8 mouse cellular contexts compared by ENCODE assay signal in genomic region chr17:66485742-66486141, GRCm38 (mm10). TPM values are rescaled to one million over a fixed set of nuclear protein-coding genes. Genes with fewer than 3 reads are reported as not detected.
DNase-seq lines count a peak whose midpoint lies in the region; ATAC-seq and TF ChIP-seq lines count a peak whose summit lies in the region.

No protein-coding gene starts in this region.

- H3K4me3 ChIP-seq in limb, embryonic 10.5 days = no peak overlapping the region
- H3K4me3 ChIP-seq in midbrain, postnatal 0 days (ENCODE audit: low read depth, low read length) = no peak overlapping the region

- peaks cover 15% of the 10 kb centered on the region for H3K27me3 ChIP-seq in limb, embryonic 10.5 days (ENCODE audit: low read depth, poor library complexity, severe bottlenecking)
- no peaks in the 10 kb centered on the region for H3K27me3 ChIP-seq in midbrain, postnatal 0 days (ENCODE audit: insufficient read depth, low read length)

- no peak for ATAC-seq in midbrain, postnatal 0 days (ENCODE audit: low FRiP score)

- DNase-seq in 416B (ENCODE audit: low read depth) (peak; percentile 46), adipocyte (ENCODE audit: low spot score) (peak; percentile 8)
- peak; percentile 87 for DNase-seq in embryo, embryonic 11 days
- peak; percentile 64 for DNase-seq in gastrocnemius, postnatal 14 days
- peak; percentile 45 to 80 for DNase-seq in kidney, adult 8-10 months
- peak; percentile 87 for DNase-seq in limb, embryonic 10.5 days (ENCODE audit: low spot score)
- DNase-seq in midbrain, postnatal 0 days (ENCODE audit: low spot score) = peak; percentile 77
- peak; percentile 12 to 25 for DNase-seq in spleen, postnatal 14 days (ENCODE audit: low spot score in 2 of 2)

- no peak overlapping the region for H3K9ac ChIP-seq in midbrain, postnatal 0 days (replicated peaks; ENCODE audit: low read length, poor library complexity, severe bottlenecking)

- peak; percentile 91 for TF ChIP-seq CTCF in midbrain, postnatal 0 days (IDR thresholded peaks at IDR 0.05)

- H3K27ac ChIP-seq in limb, embryonic 10.5 days = peak overlapping the region; percentile 4; the same call in 1 of the 2 replicates
- H3K27ac ChIP-seq in midbrain, postnatal 0 days (ENCODE audit: low read depth, low read length) = no peak overlapping the region

- 22% methylated on average over 11 of the region's 11 CpGs for WGBS in limb, embryonic 10.5 days
- WGBS in midbrain, postnatal 0 days = 7% methylated on average over 11 of the region's 11 CpGs

- no peaks in the 10 kb centered on the region for H3K36me3 ChIP-seq in limb, embryonic 10.5 days
- H3K36me3 ChIP-seq in midbrain, postnatal 0 days (ENCODE audit: insufficient read depth, low read length) = no peaks in the 10 kb centered on the region

- H3K4me2 ChIP-seq in midbrain, postnatal 0 days (ENCODE audit: low read depth, low read length, poor library complexity, severe bottlenecking) = no peak overlapping the region

- H3K9me3 ChIP-seq in limb, embryonic 10.5 days (replicated peaks) = no peaks in the 10 kb centered on the region
- no peaks in the 10 kb centered on the region for H3K9me3 ChIP-seq in midbrain, postnatal 0 days (ENCODE audit: low read length)

- intact Hi-C loops in gastrocnemius, postnatal 14 days (cut with DNase I; ENCODE audit: low total_unique reads) = loop anchor here (5.0 kb wide), 2 partner anchors 38 to 248 kb away; partner anchors contain the start of gene Mtcl1

- peaks cover 8% of the 10 kb centered on the region; the same call in 1 of the 2 replicates for H3K4me1 ChIP-seq in limb, embryonic 10.5 days
- no peaks in the 10 kb centered on the region for H3K4me1 ChIP-seq in midbrain, postnatal 0 days (ENCODE audit: insufficient read depth, low read length)

RNA-seq across cellular contexts. Expression of gene Rab12, which starts 33.8 kb away (rescaled TPM):
- total RNA-seq in gastrocnemius, postnatal 14 days (2021) = 100 to 1,000 TPM in 1 of 2 experiments, 10 to 100 TPM in 1; 96.2 to 130 TPM
- polyA plus RNA-seq in limb, embryonic 10.5 days (2016; fragmentation: Nextera tagmentation; extraction: Ambion mirVana) = 27.9 and 32.0 TPM in 2 replicates
- total RNA-seq in midbrain, postnatal 0 days (2014; rRNA removed) = 102 and 112 TPM in 2 replicates
- polyA plus RNA-seq in midbrain, postnatal 0 days (2015; fragmentation: Nextera tagmentation; extraction: Ambion mirVana) = 90.5 and 95.3 TPM in 2 replicates

RNA-seq across cellular contexts. Expression of gene Mtcl1, which starts 36.2 kb away (rescaled TPM):
- total RNA-seq in gastrocnemius, postnatal 14 days (2021) = 1 to 10 TPM; 7.6 to 9.2 TPM
- polyA plus RNA-seq in limb, embryonic 10.5 days (2016; fragmentation: Nextera tagmentation; extraction: Ambion mirVana) = 5.6 and 7.6 TPM in 2 replicates
- 15.7 and 25.2 TPM in 2 replicates for total RNA-seq in midbrain, postnatal 0 days (2014; rRNA removed)
- 9.5 and 10.8 TPM in 2 replicates for polyA plus RNA-seq in midbrain, postnatal 0 days (2015; fragmentation: Nextera tagmentation; extraction: Ambion mirVana)

Comparison
In these comparisons a context has a peak if more than half of its experiments do, and no peak if none do; other contexts are left out.
1. DNase-seq: peak in every context shown above with its lines; median percentile 87 in embryo, embryonic 11 days; 87 in limb, embryonic 10.5 days; 77 in midbrain, postnatal 0 days; 64 in gastrocnemius, postnatal 14 days; 62 in kidney, adult 8-10 months; 46 in 416B; 18 in spleen, postnatal 14 days; 8 in adipocyte.